Mouse (Mus musculus) liver, postnatal 0 days (tissue): ENCODE data around the gene Tmem259.
A peak's percentile ranks its signal among the peaks of the same experiment; 100 is the strongest.

ENCODE experiments used
- CTCF ChIP-seq: sonication (generic); IDR thresholded peaks from 2 replicates; pipeline ENCODE4 v1.5.1; 2016; ENCODE audit warnings: antibody characterized with exemption, low read depth
- EP300 ChIP-seq: IDR thresholded peaks from 2 replicates; pipeline ENCODE4 v1.6.1; 2016; ENCODE audit warnings: antibody characterized with exemption, low read depth, mild to moderate bottlenecking

DNA sequence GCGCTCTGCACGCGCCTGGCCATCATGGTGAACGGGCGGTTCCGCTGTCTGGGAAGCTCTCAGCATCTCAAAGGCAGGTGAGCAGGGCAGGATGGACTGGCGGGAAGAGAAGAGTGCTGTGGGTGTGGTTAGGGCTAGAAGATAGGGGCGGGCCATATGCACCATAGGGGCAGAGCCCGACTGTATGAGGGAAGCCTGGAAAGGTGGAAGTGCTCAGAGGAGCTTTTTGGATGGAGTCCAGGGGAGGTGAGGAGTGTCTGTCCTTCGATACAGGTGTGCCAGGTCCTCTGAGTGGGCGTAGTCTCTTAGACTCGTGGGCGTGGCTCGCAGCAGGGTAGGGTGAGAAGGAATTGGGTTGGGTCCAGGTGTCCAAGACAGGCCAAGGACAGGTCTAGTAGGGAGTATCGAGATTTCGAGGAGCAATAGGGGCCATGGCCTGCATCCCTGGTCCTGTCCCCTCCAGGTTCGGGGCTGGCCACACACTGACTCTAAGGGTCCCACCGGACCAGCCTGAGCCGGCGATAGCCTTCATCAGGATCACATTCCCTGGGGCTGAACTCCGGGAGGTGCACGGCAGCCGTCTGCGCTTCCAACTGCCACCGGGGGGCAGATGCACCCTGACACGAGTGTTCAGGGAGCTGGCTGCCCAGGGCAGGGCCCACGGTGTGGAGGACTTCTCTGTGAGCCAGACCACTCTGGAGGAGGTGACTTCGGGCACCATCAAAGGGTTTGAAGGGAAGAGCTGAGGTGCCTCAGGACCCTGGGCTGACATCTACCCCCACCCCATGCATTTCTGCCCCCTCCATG, 30.6 kb upstream of the Tmem259 start:
- TF ChIP-seq EP300 (no peak), CTCF (peak; percentile 49)
